Mouse (Mus musculus) heart, postnatal 0 days (tissue): ENCODE measurements at regions not wholly inside any gene's neighbourhood (a gene's known extent, or its start where the extent isn't known, plus 50 kb on each side); places are given as distances from the start of the nearest gene placed in this dataset.

Source experiments
- CTCF ChIP-seq: IDR thresholded peaks from 2 replicates; pipeline ENCODE4 v1.5.1; 2016; ENCODE audit warnings: antibody characterized with exemption, control low read depth, low read depth
- EP300 ChIP-seq: IDR thresholded peaks from 2 replicates; pipeline ENCODE4 v1.6.1; 2016; ENCODE audit warnings: antibody characterized with exemption, low read depth

DNA sequence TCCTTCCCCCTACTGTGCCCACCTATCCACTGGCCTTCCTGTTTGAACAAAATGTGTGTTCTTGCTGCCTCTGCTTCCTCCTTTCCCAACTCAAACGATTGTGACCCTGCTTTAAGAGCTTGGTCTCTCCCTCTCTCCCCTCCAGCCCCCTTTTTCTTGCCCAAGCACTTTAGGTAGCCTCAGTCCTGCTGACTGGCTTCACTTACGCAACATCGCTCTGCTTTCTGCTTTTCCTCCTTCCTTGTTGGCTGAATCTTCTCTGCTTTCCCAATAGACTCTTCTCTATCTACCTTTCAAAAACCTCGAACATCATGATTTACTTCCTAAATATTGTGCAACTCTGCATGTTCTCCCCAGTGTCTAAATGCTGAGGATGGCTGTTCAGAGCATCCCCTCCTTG lies 2538.4 kb upstream of the Gm7489 start:
- TF ChIP-seq EP300 (no peak), CTCF (no peak)
